Mouse (Mus musculus) thymus, postnatal 14 days (tissue): ENCODE data around the gene Cuta.
"Not testable (repeated sequence)": the region's sequence is repeated elsewhere in the genome, so short reads cannot be mapped to it uniquely, and the experiment has no call there.

Experiments used
- DNase-seq: peaks from one replicate; pipeline ENCODE4 v3.0.0; 2021

Gene Cuta

DNA sequence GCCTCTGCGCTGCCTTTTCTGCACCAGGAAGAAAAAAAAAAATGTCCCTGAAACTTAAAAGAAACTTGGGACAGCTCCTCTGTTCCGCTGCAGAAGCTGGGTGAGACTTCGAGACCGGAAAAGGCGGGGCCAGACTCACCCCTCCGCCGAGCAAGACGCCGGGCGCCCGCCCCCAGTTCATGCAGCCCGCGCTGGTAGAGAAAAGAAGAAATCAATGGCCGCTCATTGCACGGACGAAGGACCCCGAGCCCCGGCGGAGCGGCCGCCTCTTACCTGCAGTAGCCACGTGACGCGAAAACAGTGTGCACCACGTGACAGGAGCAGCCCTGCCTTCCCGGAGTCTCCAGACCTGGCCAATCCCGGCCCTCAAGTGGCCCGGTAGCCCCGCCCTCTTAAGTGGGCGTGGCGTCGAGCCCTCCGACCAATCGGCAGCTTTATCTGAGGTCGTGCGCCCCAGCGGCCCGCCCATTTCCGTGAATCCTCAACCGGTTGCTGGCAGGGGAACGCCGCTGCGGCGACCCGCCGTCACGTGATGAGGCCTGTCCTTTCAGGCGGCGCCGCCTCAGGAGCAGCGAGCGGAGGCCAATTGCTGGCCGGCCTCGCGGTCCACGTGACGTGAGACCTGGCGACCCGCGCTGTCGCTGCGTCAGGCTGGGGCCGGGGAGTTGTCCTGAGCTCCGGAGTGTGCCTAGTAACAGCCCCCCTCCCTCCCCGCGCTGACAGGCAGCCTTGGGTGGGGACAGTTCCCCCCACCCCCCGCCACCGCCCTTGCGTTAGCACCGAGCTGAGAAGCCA, at the start of gene Cuta:
Cuta (minus strand) TSS at position 392 of the 795 bp plus-strand sequence.
- DNase-seq, result peak; percentile 99

DNA sequence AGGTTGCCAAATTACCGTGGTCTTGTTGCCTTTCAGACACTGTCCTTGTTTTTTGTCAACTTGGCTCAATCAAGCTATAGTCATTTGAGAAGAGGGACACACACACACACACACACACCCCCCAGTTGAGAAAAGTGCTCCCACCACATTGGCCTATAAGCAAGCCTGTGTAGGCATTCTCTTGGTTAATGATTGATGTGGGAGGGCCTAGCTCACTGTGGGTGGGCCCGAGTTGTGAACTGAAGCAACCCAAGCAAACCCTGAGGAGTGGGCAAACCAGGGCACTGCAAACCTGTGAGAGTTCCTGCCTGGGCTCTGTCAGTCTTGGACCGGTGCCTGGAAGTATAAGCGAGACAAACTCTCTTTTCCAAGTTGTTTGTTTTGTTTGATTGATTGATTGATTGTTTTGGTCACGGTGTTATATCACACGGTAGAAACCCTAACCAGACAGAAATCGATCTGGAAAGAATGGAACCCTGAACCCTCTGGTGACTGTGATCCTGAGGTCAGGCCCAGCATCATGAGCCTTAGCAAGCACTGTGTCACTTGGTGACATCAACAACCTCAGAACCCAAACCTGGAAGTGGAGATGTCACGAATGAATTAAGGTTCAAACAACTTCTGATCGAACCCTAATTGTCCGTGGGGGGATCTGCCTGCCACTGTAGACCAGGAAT, 46.3 kb upstream of the Cuta start:
- no peak for DNase-seq

DNA sequence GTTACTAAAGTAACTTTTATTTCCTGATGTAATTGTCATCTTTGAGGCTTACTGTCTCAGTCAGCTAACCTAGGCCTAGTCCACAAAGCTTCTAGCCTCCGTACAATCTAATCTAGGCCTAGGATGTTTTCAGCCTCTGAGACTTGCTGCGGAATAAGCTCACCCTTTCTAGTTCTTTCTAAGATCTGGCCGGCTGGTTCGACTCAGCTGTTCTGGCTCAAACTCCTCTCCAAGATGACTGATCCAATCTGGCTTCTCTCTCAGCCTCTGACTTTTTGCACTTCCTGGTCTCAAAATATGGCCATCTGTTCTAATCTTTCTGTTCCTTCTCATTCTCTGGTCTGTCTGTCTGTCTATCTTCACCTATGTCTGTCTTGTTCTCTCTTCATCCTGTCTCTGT, 44.0 kb upstream of the Cuta start:
- no peak for DNase-seq

DNA sequence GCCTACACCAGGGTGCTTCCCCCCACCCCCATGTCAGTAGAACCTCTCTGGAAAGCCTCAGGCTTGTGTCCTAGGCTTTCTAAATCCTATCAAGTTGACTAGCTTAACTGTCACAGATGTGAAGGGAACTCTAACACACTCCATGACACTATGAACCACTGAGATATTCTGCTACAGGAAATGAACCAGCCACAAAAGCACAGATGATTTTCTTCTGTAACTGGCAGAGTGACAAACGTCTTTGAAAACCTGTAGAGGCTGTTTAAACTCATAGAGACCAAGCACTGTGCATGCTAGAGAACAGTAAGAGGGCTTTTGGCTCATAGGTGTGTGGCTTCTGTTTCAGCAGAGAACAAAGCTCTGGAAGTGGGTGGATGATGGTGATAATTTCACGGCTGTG, 41.7 kb upstream of the Cuta start:
- peak; percentile 62 for DNase-seq

DNA sequence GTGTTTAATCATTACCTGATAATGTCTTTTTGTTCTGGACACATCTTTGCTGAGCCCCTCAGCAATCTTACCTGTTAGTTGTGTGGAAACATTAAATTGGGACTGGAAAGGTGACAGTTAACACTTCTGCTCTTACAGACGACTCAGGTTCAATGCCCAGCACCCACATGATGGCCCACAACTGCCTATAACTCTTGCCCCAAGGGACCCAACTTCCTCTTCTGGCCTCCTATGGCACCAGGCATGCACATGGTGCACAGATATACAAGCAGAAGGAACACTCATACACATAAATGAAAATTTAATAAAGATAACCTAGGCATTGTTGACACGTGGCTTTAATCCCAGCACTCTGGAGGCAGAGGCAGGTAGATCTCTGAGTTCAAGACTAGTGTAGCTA, 40.1 kb upstream of the Cuta start:
- no peak for DNase-seq

DNA sequence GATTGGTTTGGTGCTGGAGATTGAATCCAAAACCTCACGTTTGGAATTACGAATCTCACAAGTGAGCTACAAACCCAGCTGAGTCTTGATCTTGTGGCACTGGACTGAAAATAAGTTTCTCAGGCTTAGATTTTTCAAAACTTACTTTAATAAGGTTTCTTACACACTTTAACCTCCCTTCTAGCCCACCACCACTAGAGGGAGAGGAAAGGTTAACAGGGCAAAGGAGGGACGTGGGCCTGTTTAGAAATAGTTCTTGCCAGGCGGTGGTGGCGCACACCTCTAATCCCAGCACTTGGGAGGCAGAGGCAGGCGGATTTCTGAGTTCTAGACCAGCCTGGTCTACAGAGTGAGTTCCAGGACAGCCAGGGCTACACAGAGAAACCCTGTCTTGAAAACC, 38.0 kb upstream of the Cuta start:
- not testable (repeated sequence) for DNase-seq

DNA sequence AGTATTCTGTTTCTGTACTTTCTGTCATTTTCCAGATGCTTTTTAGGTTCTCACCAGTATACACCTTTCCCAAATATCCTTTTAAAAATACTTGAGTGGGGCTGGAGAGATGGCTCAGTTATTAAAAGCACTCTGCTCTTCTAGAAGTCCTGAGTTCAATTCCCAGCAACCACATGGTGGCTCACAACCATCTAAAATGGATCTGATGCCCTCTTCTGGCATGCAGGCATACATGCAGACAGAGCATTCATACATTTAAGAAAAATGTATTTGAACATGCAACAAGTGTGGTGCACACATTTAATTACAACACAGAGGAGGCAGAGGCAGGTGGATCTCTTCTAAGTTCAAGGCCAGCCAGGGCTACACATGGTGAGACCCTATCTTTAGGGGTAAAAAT, 36.0 kb upstream of the Cuta start:
- DNase-seq, result no peak

DNA sequence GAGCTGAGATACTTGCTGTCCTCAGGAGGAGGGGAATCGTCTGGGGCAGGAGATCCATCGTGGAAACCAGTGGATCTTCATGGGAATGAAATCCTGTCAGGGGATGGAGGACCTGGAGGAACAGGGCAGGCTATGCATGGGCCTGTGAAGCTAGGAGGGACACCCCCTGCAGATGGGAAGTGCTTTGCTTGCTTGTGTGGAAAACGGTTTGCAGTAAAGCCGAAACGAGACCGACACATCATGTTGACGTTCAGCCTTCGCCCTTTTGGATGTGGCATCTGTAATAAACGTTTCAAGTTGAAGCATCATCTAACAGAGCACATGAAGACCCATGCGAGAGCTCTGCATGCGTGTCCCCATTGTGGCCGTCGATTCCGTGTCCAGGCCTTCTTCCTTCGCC, 35.2 kb upstream of the Cuta start:
- DNase-seq, result no peak

DNA sequence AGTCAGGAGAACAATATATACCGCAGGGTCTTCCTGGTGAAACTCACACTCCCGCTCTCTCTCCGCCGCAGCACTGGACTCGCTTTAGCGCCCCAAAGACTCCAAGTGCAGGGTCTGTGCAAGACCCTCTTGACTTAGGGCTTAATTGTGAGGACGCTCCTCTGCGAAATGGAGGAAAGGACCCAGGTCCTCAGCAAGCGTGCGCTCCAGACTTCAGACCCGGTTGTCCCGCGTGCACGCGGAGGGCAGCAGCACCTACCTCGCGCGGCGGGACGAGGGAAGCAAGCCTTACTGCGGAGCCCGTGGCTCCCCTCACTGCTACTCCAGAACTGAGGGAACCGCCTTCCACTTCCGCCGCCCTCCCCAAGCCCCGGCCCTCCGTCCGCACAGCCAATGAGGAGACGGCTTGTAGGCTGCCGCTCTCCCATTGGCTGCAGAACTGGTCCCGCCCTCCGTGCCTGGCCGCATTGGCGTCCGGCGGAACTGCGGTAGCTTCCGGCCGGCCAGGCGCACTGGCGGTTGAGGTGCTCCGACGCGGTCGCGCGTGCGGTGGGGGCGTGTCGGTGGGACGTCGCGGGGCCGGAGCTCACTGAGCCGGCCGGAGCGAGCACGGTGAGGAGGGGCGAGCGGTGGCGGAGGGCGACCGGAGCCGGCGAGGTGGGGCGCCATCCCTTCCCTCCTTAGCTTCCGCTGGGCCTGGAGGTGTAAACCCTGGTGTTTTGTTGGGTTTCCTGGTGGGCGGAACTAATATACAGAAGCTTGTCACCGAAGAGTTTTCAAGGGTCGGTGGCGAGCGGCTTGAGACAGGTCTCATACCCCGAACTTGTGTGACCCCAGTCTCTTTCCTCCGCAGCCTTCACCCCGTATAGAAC, 33.6 kb upstream of the Cuta start, which contains the start of gene Zbtb9:
Zbtb9 (plus strand) TSS at position 465 of the 872 bp plus-strand sequence.
- peak; percentile 98 for DNase-seq

DNA sequence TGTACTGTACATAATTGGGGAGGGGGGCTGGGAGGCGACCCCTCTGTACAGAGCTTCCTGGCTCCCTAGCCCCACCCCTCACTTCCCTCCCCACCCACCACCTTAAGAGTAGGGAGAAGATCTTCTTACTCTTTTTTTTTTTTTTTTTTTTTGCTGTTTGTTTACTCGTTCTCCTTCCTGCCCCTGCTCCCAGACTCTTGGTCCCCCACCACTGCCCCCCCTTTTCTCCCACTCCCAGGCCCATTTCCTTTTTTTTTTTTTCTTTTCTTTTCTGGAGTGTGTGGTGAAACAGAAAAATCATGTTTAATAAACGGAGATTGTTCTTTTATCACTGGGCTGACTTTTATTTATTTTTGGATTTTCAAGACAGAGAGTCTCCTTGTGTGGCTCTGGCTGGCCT, 32.7 kb upstream of the Cuta start:
- no peak for DNase-seq

DNA sequence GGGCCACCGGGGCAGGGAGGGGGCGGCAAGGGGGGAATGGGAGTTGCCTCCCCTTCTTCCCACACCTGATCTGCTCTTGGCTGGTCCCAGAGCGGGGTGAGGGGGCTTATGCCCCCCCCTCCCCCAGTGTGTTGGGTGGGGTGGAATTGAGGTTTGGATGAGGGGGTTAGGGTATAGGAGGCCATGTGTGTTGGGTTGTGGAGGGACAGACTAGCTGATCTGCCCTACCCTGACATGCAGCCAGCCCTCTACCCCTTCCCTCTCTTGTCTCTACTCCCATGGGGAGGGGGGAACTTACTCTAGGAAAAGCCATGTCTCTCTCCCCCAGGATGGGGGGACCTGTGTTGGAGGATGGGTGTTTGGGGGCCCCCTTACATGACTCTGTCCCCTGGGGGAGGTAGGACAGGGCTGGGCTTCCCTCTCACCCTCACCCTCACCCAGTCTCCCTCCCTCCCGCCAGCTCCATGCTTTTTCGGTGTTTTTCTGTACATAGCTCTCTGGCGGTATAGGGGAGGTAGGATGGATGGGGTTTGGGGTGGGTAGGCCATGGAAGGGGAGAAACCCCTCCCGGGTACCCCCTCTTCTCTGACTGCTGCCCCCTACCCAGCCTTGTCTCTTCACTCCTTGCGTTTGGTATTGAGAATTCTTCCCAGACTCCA, 32.0 kb upstream of the Cuta start:
- no peak for DNase-seq

DNA sequence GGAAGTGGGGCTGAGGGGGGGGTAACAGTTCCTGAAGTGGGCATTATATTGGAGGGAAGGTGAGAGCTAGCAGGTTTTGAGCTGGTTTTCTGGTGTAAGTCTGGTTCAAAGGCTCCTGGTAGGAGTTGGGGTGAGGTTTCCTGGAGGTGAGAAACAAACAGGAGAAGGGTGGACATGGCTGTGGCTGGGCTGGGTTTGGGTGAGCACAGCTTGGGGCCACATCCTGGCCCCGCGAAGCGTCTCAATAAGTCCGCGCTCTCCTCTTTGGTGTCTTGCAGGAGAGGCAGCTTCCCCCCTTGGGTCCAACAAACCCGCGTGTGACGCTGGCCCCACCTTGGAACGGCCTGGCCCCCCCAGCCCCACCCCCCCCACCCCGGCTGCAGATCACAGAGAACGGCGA, 30.9 kb upstream of the Cuta start:
- DNase-seq, result no peak

DNA sequence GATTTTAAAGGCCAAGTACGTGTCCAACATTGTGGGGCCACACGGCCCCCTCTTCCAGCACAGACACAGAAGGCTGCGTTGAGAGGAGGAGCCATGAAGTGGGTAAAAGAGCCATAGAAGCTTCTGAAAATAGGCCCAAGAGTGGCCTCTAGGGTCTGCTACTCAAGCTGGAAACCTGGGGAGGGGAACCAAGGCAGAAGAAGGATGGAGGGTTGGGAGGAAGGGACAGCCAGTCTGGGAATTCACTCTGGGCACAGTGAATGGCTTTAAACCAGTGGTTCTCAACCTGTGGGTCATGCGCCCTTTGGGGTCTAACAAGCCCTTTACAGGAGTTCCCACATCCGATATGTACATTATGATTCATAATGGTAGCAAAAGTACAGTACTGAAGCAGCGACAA, 29.9 kb upstream of the Cuta start:
- DNase-seq, result no peak

DNA sequence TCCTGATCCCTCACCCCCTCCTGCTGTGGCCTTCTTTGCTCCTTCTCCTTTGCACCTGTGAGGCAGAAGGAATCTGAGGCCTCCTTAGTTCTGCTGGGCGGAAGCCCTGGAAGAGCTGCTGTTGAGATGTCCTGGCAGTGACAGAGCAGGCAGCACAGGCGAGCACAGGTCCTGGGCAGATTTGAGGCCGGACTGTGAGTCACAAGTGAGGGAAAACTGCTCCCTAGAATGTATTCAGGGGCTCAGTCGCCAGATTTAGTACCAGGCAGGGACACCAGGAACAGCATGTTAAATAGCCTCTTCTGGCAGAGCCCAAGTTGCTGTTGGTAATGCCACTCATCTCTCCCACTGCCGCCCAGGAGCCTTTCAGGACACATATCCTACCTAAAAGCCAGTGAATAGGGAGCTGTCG, 28.8 kb upstream of the Cuta start:
- DNase-seq, result no peak

DNA sequence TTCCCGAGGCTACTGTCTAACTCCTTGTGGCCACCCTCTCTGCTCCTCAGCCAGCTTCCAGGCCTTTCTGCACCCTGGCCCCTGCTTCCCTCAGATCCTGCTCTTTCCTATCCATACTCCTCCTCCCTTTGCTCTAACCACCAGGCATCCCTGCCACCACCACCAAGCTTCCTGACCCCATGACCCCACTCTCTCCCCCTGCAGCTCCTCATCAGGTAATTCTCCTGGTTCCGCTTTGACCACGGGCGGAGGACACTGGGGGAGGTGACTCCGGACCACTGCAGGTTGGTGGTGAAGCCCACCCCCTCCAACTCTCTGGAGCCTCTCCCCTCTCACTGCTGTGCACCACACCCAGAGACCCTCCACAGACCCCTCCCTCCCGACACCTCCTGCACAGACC, 28.1 kb upstream of the Cuta start:
- DNase-seq, result no peak

DNA sequence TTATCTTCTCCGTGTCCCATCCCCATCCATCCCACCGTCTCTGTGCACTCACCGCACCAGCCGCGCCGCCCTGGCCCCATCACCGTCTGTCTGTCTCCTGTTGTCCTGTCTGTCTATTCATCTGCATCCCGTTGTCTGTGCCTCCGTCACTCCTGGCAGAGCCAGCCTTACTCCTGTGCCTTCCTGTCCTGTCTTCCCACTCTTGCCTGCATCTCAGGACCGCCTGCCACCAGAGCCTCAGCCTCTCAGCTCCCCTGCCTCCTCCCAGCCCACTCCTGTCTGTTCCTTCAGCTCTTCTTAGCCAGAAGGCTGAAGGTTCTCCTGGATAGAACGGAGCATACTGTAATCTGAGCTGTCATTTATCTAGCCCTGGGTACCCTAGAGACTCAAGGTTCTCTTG, 27.6 kb upstream of the Cuta start:
- no peak for DNase-seq

DNA sequence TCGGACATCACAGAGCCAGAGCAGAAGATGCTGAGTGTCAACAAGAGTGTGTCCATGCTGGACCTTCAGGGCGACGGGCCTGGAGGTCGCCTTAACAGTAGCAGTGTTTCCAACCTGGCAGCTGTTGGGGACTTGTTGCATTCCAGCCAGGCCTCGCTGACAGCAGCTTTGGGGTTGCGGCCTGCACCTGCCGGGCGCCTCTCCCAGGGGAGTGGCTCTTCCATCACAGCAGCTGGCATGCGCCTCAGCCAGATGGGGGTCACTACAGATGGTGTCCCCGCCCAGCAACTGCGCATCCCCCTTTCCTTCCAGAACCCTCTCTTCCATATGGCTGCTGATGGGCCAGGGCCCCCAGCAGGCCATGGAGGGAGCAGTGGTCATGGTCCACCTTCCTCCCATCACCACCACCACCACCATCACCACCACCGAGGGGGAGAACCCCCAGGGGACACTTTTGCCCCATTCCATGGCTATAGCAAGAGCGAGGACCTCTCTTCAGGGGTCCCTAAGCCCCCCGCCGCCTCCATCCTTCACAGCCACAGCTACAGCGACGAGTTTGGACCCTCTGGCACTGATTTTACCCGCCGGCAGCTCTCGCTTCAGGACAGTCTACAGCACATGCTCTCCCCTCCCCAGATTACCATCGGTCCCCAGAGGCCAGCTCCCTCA, 22.3 kb upstream of the Cuta start:
- no peak for DNase-seq

DNA sequence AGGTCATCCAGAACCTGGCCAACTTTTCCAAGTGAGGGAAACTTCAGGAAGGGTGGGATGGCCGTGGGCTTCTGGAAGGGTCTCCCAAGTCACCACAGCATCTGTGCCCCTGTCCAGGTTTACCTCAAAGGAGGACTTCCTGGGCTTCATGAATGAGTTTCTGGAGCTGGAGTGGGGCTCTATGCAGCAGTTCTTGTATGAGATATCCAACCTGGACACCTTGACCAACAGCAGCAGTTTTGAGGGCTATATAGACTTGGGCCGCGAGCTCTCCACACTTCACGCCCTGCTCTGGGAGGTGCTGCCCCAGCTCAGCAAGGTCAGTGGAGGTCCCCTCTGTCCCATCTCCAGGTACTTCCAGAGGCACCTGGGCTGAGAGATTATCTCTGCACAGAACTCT, 20.4 kb upstream of the Cuta start:
- DNase-seq, result no peak

DNA sequence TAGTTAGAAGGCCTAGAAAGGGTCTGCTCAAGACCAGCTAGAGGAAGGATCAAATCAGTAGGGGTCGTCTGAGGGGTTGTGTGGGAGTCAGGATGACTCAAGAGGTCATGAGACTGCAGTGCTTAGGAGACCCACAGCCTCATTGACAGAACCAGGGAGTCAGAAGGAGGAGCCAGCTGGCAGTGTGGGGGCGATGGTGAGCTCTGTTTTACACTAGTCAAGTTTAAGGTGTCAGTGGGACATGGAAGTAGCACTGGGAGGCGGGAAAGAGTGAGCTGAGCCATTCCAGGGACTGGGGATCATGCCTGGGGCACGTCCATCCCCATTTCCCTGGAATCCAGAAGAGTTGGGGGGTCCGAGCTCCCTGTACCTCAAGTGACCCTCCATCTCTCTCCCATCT, 19.5 kb upstream of the Cuta start:
- DNase-seq, result no peak

DNA sequence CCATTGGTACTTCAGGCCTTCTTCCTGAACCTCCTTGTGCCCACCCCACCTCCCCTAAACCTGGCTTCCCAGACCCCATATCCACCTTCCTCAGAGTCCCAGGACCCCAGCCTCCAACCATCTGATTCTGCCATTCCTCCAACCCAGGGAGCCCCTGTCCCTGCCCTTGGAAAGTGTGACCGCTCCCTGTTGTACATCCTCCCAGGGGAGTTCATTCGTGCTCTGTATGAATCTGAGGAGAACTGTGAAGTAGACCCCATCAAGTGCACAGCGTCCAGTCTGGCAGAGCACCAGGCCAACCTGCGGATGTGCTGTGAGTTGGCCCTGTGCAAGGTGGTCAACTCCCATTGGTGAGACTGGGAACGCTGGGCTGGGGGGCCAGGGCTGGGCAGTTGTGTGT, 18.5 kb upstream of the Cuta start:
- no peak for DNase-seq

DNA sequence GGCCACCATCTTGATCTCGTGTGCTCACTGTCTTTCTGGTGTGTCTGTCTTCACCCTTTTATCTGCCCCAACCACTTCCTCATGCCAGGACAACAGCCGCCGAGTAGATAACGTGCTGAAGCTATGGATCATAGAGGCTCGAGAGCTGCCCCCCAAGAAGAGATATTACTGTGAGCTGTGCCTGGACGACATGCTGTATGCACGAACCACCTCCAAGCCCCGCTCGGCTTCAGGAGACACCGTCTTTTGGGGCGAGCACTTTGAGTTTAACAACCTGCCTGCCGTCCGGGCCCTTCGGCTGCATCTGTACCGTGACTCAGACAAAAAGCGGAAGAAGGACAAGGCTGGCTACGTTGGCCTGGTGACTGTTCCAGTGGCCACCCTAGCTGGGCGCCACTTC, 17.5 kb upstream of the Cuta start:
- DNase-seq, result no peak

DNA sequence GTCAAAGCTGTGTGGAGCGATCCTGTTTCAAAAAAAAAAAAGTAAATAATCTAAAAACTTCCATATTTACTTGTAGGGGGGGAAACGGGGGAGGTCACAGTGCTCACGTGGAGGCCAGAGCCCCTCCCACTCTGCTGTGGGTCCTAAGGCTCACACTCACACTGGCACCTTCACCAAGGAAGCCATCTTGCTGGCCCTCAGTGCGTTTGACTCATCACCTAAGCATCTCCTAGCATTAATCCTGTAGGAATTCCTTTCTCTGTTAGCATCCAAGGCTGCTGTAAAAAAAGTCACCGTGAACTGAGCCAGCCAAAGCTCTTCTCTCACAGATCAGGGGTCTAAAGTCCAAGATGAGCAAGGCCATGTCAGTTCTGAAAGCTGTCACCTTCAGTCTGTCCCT, 16.9 kb upstream of the Cuta start:
- no peak for DNase-seq

DNA sequence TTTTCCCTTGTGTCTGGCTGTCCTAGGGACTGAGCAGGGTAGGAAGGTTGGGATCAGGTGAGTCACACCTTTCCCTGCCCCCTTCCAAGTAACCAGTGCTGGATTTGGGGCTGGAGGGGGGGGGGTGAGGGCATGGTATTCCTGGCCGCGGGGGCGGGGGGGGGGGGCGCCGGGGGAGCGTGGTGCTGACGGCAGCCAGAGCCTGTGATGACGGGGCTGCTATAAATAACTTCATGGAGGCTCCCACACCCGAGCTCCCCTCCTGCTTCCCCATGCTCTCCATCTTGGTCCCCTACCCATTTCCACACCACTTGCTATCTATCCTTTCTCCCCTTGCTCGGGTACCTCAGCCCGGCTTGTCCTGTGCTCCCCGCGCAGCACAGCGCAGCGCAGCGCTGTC, 14.4 kb upstream of the Cuta start:
- no peak for DNase-seq
